Mouse (Mus musculus): Measurements from ENCODE around the gene Kcnk5.

Kcnk5 gene

DNA sequence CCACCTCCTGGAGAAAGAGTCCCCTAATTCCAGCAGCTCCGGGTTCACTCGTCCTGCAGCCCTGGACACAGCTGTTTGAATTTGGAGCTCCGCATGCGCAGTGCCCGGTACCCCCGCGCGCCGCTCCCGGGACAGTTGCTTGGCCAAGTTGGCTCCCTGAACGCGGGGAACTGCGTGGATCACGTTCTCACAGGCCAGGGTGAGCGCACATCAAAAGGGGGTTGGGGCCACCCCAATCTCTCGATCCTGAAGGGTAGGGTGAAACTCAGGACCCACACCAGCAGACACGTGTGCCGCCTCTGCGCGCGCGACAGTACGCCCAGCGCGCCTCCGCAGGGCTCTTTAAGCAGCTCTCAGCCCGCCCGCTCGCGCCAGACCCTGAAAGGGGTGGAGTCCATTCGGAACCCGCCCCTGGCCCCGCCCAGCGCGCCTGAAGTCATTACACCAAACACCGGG, at the start of gene Kcnk5:
Gene Kcnk5, minus strand, starts transcription at position 344 of the 456 bp plus-strand sequence.
- peak; percentile 32 to 59 for DNase-seq (ENCODE audit: low read depth in 2 of 2, low spot score in 2 of 2)

DNA sequence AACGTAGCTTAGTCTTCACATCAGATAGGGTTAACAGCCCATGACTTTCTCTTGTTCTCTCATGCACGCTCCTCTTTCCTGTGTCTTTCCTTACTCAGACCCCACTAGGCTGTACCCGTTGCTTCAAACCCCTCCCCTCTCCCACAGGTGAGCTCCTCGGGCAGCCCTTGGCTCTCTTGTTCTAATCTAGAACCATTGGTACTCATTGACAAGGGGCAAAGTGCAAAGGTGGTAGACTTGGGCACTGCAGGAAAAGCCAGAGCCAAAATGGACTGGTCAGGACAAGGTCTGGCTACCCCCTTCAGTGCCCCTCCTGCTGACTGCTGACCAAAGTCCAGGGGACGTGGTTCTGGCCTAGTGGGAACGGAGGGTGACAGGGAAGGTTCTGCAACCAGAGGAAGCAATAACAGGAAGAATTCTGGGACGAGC, 48.5 kb upstream of the Kcnk5 start:
- no peak for DNase-seq (ENCODE audit: low read depth in 2 of 2, low spot score in 2 of 2)

DNA sequence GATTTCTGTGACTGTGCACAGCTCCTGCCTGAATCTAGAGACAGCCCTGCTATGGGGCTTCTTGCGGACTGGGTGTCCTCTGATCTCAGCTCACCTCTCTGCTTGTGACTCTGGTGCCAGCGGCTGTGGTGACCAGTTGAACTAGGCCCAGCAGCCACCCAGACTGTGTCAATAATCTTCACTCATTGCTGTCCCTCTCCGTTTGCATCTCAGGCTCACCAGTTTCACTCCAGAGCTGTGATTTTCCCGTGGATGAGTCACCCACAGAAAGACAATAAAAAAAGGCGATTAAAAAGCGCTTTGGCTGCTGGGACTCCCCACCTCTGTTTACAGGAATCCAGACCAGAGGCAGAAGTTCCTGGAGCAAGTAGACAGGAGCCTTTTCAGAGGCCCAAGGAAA, 47.8 kb upstream of the Kcnk5 start:
- no peak for DNase-seq (ENCODE audit: low read depth in 2 of 2, low spot score in 2 of 2)

DNA sequence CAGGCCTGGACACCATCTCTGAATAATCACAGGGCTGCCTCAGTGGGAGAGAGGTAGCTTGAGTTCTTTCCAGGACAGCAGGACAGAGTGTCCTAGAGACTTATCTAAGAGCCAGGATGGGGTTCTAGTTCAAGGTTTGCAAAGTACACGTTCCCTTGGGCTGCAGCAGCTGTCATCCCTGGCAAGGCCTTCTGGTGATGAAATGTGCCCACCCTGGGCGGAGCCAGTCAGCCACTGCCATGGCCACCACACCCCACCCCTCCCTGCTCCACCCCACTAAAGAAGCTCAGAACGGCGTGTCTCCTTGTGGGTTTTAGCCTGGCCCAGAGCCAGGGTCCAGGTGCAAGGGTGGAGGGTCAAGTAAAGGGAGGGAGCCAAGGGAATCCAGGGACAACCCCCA, 46.7 kb upstream of the Kcnk5 start:
- no peak for DNase-seq (ENCODE audit: low read depth in 2 of 2, low spot score in 2 of 2)

DNA sequence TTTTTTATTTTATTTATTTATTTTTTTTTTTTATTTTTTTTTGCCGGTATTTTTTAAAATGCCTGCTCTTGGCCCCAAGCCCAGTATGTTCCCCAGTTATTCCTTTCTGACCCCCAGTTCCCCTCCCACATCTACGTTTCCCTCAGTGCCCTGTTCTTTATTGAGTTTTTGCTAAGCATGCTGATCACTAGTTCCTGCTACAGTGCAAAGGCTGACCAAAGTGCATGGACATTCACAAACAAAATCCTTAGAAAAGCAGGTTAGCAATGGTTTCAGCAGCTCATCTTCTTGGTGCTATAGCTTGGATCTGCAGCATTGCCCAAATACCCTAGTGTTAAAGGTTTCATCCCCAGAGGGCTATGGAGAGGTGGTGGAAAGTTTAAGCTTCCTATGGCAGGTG, 45.4 kb upstream of the Kcnk5 start:
- DNase-seq (ENCODE audit: low read depth in 2 of 2, low spot score in 2 of 2), result no peak

DNA sequence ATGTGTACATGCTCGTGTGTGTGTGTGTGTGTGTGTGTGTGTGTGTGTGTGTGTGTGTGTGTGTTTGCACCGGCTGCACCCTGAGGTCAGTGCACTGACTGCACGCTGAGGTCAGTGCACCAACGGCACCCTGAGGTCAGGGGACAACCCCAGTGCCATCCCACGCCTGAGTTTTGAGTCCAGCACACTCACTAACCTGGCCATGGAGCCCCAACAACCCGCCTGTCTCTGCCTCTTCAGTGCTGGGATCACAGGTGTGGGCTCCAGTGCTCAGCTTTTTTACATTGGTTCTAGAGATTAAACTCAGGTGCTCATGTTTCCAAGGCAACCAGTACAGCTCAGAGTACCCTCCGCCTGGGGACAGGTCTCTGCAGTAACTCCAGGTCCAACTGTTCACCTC, 44.9 kb upstream of the Kcnk5 start:
- DNase-seq (ENCODE audit: low read depth in 2 of 2, low spot score in 2 of 2), result no peak

DNA sequence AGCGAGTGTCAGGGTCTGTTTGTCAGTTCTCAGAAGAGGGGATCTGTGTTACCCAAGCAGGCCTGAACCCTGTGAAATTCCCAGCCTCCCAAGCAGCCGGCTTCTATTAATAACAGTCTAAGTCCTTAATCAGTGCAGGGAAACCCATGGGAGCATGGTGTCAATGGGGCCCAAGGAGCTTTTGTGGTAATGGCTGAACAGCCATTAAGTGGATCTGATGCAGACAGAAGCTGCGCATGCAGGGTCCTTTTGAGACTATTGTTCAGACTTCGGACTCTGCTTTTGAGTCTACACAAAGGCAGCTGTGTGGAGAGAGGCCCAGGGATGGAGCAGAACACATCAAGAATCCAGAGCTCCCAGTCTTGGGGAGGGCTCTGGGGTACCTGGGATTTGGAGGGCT, 43.9 kb upstream of the Kcnk5 start:
- DNase-seq (ENCODE audit: low read depth in 2 of 2, low spot score in 2 of 2), result no peak

DNA sequence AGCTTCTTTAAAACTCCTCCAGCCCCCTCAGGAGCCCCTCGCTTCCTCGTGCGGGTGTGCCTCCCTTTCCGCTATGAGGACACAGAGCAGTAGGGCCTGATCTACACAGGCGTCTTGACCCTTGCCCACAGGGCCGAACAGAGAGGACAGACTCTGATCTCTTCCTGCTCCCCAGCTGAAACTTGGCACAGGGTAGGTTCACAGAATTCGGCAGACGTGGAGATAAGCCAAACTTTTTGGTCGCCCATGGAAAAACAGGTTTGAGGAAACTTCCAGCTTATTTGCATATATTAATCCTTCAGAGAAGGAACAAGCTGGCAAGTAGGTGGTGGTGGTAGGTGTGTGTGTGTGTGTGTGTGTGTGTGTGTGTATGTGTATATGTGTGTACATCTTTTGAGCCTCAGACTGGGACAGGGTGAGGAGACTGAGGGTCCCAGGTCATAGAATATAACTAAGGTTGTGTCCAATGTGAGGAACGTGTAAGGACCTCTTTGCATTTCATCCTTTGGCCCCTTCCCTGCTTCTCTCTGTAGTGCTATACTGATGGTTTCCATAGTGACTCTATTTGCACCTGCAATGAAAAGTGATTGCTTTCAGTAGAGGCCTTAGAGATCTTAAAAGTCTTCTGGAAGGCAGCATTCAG, 43.1 kb upstream of the Kcnk5 start:
- DNase-seq (ENCODE audit: low read depth in 2 of 2, low spot score in 2 of 2), result no peak

DNA sequence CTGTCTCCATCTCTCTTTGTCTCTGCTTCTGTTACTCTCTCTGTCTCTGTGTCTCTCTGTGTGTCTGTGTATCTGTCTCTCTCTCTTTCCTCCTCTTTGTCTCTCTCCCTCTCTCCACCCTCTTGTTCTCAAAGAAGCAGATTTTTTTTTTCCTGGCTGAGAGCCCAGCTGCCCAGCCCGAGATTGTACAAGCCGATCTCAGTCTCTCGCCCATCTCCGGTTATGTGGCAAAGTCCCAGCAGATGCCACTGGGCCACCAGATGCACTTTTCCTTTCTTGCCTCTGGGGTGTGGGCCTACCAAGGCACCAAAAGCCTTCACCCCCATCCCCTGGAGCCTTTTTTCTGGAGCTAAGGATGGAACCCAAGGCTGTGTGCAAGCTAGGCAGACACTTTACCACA, 42.6 kb upstream of the Kcnk5 start:
- no peak for DNase-seq (ENCODE audit: low read depth in 2 of 2, low spot score in 2 of 2)

DNA sequence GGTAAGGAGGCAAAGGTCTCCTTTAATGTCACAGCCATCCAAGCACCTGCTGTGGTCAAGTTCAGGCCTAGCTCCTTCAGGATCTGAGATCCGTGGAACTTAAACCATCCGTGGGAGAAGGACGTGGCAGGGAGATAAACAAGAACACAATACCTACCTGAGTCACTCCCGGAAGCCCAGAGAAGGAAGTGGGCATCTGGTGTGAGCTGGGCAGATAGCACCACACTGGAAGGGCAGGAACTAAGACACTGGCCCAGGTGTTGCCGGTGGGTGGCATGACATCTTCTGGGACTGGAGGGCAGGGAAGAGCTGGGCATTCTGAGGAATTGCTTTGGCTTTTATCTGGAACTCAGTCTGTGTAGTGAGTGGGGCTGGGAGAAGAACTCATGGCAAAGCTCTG, 41.6 kb upstream of the Kcnk5 start:
- no peak for DNase-seq (ENCODE audit: low read depth in 2 of 2, low spot score in 2 of 2)

DNA sequence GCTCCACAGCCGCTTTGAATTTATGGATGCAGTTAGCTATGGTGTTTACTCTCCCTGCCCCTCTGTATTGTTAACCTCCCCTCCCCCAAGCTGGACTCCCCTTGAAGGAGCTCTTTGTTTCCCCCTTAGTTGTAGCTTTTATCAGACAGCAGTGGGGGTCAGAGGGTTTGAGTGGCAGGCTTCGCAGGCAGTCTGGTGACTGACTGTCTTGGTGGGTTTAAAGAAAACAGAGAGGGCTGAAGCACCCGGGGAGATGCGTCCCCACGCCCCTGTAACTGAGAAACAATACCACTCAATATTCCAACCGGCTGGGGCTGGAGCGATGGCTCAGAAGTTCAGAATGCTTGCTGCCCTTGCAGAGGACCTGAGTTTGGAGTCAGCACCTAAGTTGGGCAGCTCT, 39.5 kb upstream of the Kcnk5 start:
- DNase-seq (ENCODE audit: low read depth in 2 of 2, low spot score in 2 of 2), result no peak

DNA sequence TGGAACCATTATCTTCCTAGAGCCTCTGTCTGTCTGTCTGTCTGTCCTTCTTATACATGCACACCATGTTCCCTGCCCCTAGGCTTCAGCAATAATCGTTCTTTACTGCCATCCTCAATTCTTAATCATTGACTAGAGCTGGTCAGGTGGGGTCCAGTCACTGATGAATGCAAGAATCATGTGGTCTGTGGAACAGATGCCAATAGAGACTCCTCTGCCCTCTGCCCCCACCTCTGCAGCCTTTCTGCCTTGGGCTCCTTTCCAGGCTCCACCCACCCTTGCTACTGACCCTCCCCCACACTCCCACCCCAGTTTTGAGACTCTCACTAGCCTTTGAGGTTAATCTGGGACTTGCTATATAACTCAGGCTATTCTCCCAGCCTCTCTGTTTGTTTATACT, 38.2 kb upstream of the Kcnk5 start:
- DNase-seq (ENCODE audit: low read depth in 2 of 2, low spot score in 2 of 2), result no peak

DNA sequence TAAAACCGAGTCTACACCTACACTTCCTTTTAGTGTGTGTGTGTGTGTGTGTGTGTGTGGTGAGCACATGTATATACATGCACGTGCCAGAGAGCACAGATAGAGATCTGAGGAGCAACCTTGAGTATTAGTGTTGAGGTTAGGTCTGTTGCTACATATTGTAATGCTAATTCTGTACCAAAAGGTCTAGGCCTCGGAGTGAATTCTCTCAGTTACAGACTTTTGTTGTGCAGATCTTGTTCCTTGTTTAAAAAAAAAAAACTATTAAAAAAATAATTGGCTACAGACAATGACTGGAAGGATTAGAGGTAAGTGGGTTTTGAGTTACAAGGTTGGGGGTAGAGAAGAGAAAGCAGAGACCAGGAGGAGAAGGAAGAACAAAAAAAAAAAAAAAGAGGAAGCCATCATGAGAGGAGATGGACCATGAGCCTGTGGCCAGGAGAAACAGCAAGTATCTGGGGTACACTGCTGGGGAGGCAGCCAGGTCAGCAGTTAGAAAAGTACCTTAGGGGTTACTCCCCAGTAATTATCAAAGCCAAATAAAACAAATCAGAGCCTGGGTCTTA, 35.8 kb upstream of the Kcnk5 start:
- no peak for DNase-seq (ENCODE audit: low read depth in 2 of 2, low spot score in 2 of 2)

DNA sequence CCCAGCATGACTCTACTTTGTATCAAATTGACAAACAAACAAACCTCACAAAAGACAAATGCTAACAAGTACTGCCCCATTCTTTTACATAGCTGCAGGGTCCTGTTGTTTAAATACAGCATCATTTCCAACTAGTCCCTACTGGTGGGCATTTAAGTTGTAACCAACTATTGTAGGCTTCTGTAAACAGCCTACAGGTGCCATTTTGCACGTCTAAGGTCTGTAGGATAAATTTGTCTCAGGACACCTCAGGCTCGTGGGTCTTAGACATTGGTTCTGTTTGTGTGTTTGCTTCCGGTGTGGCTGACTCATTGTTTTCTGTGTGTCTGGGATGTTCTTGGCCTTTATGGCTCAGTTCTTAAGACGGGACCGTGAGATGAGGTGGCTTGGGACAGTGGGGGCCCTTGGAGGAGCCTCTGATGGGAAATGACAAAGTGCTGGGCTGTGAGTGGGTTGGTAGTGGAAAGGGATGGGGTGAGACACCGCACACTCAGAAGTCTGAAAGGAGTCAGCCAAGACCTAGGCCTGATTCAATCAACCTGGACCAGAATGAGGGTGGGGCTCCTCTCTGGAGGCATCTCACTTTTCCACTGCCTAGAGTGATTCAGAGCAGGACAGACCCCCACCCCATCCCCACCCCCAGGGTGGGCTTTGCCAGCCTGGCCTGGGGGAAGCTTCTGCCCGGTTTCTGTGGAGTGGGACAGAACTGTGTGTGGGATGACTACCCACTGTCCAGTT, 35.1 kb upstream of the Kcnk5 start:
- no peak for DNase-seq (ENCODE audit: low read depth in 2 of 2, low spot score in 2 of 2)

DNA sequence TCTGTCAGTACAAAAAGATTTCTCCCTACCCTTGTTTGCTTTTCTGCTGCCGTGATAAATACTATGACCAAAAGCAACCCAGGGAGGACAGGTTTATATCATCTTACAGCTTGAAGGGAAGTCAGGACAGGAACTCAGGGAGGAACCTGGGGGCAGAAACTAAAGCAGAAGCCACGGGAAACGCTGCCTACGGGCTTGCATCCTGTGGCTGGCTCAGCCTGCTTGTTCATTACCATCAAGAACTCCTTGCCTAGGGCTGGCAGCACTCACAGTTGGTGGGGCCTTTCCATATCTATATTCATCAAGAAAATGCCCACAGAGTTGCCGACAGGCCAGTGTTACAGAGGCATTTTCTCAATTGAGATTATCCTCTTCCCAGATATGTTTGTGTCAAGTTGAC, 34.2 kb upstream of the Kcnk5 start:
- no peak for DNase-seq (ENCODE audit: low read depth in 2 of 2, low spot score in 2 of 2)

DNA sequence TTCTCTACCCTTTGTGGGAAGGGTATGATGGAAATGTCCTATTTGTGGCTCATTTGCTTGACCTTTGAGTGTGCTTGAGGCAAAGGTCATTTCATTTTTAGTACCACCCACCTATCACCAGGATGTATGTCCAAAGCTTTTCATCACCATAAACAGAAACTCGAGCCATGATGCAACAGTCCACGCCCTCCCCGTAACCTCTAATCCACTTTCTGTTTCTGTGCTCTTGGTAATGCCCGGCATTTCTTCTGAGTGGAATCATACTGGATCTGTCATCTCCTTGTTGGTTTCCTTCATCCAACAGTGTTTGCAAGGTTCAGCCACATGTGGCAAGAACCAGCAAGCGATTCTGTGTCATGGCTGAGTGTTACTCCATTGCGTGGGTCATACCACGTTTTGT, 32.5 kb upstream of the Kcnk5 start:
- DNase-seq (ENCODE audit: low read depth in 2 of 2, low spot score in 2 of 2), result no peak

DNA sequence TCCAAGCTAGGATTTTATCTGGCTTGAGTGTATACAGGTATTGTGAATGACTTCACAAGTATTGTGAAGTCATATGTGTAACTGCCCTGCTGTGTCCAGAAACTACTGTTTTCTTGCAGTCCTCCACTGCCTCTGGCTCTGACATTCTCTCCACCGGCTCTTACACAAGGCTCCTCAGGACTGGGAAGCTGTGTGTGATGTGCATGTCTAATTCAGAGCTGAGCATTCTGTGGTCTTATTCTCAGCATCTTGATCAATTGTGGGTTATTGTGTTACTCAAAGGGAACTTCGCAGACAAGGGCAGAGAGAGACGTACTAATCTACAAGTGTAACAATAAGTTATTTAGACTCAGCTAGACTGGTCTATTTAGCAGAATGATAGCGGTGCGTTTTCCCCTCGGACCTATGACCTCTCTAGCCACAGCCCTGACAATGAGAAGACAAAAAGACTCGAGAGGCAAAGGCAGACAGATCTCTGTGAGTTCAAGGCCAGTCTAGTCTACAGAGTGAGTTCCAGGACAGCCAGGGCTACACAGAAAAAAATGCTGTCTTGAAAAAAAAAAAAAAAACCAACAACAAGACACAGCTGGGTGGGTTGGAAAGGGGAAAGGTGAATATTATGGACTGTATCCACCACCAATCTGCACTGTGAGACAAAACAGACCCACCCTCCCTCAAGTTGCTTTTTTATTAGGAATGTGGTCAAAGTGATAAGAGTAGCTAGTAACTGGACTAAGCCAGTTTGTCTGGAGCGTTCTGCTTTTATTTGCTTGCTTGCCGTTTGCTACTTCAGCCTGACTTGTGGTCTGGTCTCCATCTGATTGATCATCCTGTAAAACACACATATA, 30.4 kb upstream of the Kcnk5 start:
- no peak for DNase-seq (ENCODE audit: low read depth in 2 of 2, low spot score in 2 of 2)

DNA sequence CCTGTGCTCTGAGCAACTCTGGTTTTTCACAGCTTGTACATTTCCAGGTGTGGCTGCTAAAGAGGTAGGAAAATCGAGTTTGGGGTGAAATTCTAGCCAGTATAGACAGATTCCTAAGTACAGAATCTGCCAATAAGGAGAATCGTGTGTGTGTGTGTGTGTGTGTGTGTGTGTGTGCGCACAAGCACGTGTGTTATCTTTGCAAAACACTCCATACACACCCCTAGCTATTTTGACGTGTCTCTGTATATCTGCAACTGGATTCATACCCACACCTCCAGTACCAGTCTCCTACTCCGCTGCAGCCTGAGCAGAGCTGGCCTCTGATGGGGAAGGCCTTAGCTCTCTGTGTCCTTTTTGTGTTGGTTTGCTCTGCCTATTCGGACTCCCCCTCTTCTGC, 28.3 kb upstream of the Kcnk5 start:
- no peak for DNase-seq (ENCODE audit: low read depth in 2 of 2, low spot score in 2 of 2)

DNA sequence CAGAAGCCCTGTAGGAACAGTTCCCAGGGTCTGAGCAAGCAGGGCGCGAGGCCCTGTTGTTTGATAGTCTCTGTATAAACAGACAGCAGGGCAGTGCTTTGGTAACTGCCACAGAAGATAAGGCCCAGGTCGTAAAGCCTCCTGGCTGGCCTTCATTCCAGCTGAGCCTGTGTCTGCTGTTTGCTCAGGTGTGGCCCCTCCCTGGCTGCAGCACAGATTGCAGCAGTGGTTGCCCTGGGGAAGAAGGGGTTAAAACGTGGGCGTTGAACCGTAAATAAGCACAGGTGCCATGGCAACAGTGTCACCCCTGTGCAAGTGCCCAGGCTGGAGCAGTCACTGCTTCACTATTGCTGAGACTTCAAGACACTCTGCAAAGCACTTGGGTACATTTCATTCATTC, 26.8 kb upstream of the Kcnk5 start:
- no peak for DNase-seq (ENCODE audit: low read depth in 2 of 2, low spot score in 2 of 2)

DNA sequence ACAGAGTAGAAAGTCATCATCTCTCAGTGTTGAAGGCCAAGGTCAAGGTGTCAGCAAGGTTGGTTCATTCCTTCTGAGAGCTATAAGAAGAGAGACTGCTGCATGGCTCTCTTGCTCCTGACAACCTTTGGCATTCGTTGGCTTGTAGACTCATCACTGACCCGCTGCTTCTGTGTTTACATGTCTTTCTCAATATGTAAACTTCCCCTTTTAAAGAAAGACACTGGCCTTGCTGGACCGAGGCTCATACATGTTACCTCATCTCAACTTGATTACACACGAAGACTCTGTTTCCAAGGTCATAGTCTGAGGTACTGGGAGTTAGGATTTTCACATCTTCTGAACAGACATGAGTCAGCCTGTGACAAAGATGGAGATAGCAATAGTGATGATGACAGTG, 24.1 kb upstream of the Kcnk5 start:
- no peak for DNase-seq (ENCODE audit: low read depth in 2 of 2, low spot score in 2 of 2)

DNA sequence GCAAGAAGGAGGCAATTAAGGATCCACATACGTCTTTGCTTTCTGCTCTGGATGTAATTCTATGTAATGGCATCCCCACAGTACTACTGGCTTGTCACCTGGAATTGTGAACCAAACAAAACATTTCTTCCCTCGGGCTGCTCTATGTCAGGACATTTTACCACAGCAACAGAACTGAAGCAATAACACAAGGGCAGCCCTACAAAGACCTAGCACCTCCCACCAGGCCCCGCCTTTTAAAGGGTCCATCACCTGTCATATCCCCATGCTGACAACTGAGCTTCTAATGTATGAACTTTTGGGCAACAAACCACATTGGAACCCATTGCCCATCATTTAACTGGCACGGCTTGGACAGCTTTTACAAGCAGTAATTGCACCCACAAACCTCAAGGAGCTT, 21.7 kb upstream of the Kcnk5 start:
- no peak for DNase-seq (ENCODE audit: low read depth in 2 of 2, low spot score in 2 of 2)

Data from CD8-positive naive resting alpha-beta T cell, adult 2 months (primary cell).